Mouse (Mus musculus) left cerebral cortex, adult 2 months (tissue): ENCODE measurements at regions not wholly inside any gene's neighbourhood (a gene's known extent, or its start where the extent isn't known, plus 50 kb on each side); places are given as distances from the start of the nearest gene placed in this dataset.
"Not testable (repeated sequence)": the region's sequence is repeated elsewhere in the genome, so short reads cannot be mapped to it uniquely, and the experiment has no call there.

Experiments
- DNase-seq, 2 experiments: peaks; one replicate each; pipeline ENCODE4 v3.0.0; 2021 to 2022; ENCODE audit warnings: low spot score in 2 of 2, mixed read lengths in 1 of 2; ENCODE audit errors: extremely low spot score in 1 of 2
- H3K27ac ChIP-seq: fragments of 200-600 bp; 2 replicates; pipeline ENCODE4 v1.8.1; 2022
- H3K4me3 ChIP-seq: fragments of 200-600 bp; 2 replicates; pipeline ENCODE4 v1.8.1; 2022
- CTCF ChIP-seq: fragments of 200-600 bp; IDR thresholded peaks from 2 replicates; pipeline ENCODE4 v1.8.1; 2022; ENCODE audit warnings: antibody characterized with exemption, mild to moderate bottlenecking, moderate library complexity
- intact Hi-C: fragments of 180-260 bp; cut with DNase I; formaldehyde crosslinking; loops from one replicate; pipeline ENCODE4 v1.15.1; 2025

- intact Hi-C loops, result no loop called here
- no peak overlapping the region for H3K27ac ChIP-seq
- no peak overlapping the region for H3K4me3 ChIP-seq
- TF ChIP-seq CTCF, result no peak
- no peak for DNase-seq
Measured at GRCm38 (mm10) chrX:104931153-104931706, 74.2 kb upstream of the Magee2 start.

- intact Hi-C loops, result no loop called here
- DNase-seq, result no peak
- no peak for TF ChIP-seq CTCF
- Histone ChIP-seq H3K27ac (no peak overlapping the region), H3K4me3 (no peak overlapping the region)
Measured at GRCm38 (mm10) chrX:104951587-104951986, 94.5 kb upstream of the Magee2 start.

- H3K4me3 ChIP-seq, H3K27ac ChIP-seq, intact Hi-C loops, DNase-seq: not testable (repeated sequence)
Measured at GRCm38 (mm10) chrX:104952809-104953208, 95.7 kb upstream of the Magee2 start.

- H3K4me3 ChIP-seq, intact Hi-C loops, DNase-seq, H3K27ac ChIP-seq: not testable (repeated sequence)
Measured at GRCm38 (mm10) chrX:104953391-104953790, 96.3 kb upstream of the Magee2 start.

GRCm38 (mm10) chrX:104978432-104978831 is 101.1 kb upstream of the Pbdc1 start:
- TF ChIP-seq CTCF, result no peak
- no peak overlapping the region for H3K4me3 ChIP-seq
- intact Hi-C loops, result no loop called here
- DNase-seq, result no peak
- no peak overlapping the region for H3K27ac ChIP-seq

GRCm38 (mm10) chrX:105003260-105003659 is 76.3 kb upstream of the Pbdc1 start:
- Histone ChIP-seq H3K27ac (no peak overlapping the region), H3K4me3 (no peak overlapping the region)
- intact Hi-C loops, result no loop called here
- no peak for TF ChIP-seq CTCF
- DNase-seq, result no peak

GRCm38 (mm10) chrX:105006445-105006844 is 73.1 kb upstream of the Pbdc1 start:
- H3K27ac ChIP-seq, result no peak overlapping the region
- peak; percentile 66 for TF ChIP-seq CTCF
- H3K4me3 ChIP-seq, result no peak overlapping the region
- DNase-seq, result peak in 1 of 2 experiments; percentile 6
- intact Hi-C loops, result loop anchor here (5.0 kb wide), 1 partner anchor 829 kb away; no protein-coding TSS in a partner anchor
